Mouse (Mus musculus) liver, embryonic 12.5 days (tissue): ENCODE results near the gene Rpain. TPM values are rescaled to one million over a fixed set of nuclear protein-coding genes. Genes with fewer than 3 reads are reported as not detected.

Experiments used
- polyA plus RNA-seq: library from polyadenylated mRNA; unstranded; fragments of >200 nt; fragmentation: Nextera tagmentation; extraction: Ambion mirVana; gene quantifications from 2 replicates; pipeline ENCODE4 v1.2.1, GENCODE M21; 2016

The Rpain gene
- polyA plus RNA-seq, 1 experiment from 2014 or later, result 105 TPM

Other genes with a start within 250 kb of the Rpain start
- 1.9 and 2.2 TPM in 2 replicates for gene Zfp3, start 206.0 kb upstream of the Rpain start, polyA plus RNA-seq
- gene Scimp, start 157.6 kb upstream of the Rpain start, polyA plus RNA-seq, result 0.26 and 0.41 TPM in 2 replicates
- 21.1 and 23.0 TPM in 2 replicates for gene Rabep1, start 125.4 kb upstream of the Rpain start, polyA plus RNA-seq
- gene Nup88, start 240 bp upstream of the Rpain start, polyA plus RNA-seq, result 81.9 and 87.2 TPM in 2 replicates
- gene C1qbp, start 12.8 kb downstream of the Rpain start, polyA plus RNA-seq, result 352 and 380 TPM in 2 replicates
- 15.3 and 16.3 TPM in 2 replicates for gene Dhx33, start 34.2 kb downstream of the Rpain start, polyA plus RNA-seq
- 29.3 and 31.4 TPM in 2 replicates for gene Mis12, start 49.4 kb downstream of the Rpain start, polyA plus RNA-seq
- 34.8 and 41.4 TPM in 2 replicates for gene Derl2, start 49.6 kb downstream of the Rpain start, polyA plus RNA-seq
- 12.9 and 14.1 TPM in 2 replicates for gene 6330403K07Rik, start 63.3 kb downstream of the Rpain start, polyA plus RNA-seq
- 0.10 and 0.12 TPM in 2 replicates for gene Nlrp1a, start 174.5 kb downstream of the Rpain start, polyA plus RNA-seq